Mouse (Mus musculus) C2C12 (cell line): ENCODE data around the gene Olfr99.

Experiments used
- CEBPB ChIP-seq: IDR thresholded peaks from one replicate; pipeline ENCODE4 v1.6.1; 2011; ENCODE audit warnings: low read depth, mild to moderate bottlenecking, control low read depth, moderate library complexity
- CTCF ChIP-seq: IDR thresholded peaks from one replicate; pipeline ENCODE4 v1.5.1; 2011; ENCODE audit not compliant: control insufficient read depth, insufficient read depth, insufficient read length
- MAX ChIP-seq: IDR thresholded peaks from one replicate; pipeline ENCODE4 v1.6.1; 2011; ENCODE audit warnings: mild to moderate bottlenecking, control low read depth
- MYOD1 ChIP-seq: IDR thresholded peaks from one replicate; pipeline ENCODE4 v1.6.1; 2011; ENCODE audit warnings: low read depth; ENCODE audit not compliant: control insufficient read depth, insufficient read length
- USF1 ChIP-seq: IDR thresholded peaks from one replicate; pipeline ENCODE4 v1.6.1; 2011; ENCODE audit warnings: low read depth, mild to moderate bottlenecking, control low read depth, moderate library complexity

GRCm38 (mm10) chr17:37280331-37280730, 2.9 kb downstream of the Olfr99 start:
- TF ChIP-seq CTCF (no peak), CEBPB (no peak), USF1 (no peak), MYOD1 (no peak), MAX (no peak)
